Mouse (Mus musculus): ENCODE measurements around the gene Cntnap5a. TPM values are rescaled to one million over a fixed set of nuclear protein-coding genes. Genes with fewer than 3 reads are reported as not detected.

Cntnap5a gene
- polyA plus RNA-seq, 1 experiment, result 0.03 TPM

DNA sequence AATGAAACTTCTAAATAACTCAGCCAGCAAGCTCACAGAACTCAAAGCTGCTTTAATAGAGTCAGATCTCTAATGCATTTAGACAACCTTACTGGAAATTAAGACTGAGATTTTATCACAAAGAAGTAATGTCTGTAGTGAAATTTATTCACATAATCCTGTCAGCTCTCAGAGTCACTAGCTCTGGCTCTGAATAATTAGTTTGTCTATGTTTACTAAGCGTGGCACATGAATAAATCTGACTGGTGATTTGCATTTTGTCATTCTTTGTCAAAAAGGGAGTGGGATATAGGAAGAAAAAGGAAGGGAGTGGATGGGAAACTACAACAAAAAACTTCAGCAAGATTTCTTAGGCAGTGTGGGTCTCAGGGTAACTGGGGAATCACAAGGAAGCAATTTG lies 351.3 kb downstream of the Cntnap5a start:
- Histone ChIP-seq H3K4me3 (ENCODE audit: control insufficient read depth, insufficient read depth, low read length) (no peak overlapping the region), H3K4me1 (replicated peaks; ENCODE audit: control insufficient read depth, insufficient read depth, low read length) (no peaks in the 10 kb centered on the region), H3K36me3 (ENCODE audit: control insufficient read depth, insufficient read depth, low read length) (no peaks in the 10 kb centered on the region), H3K27me3 (ENCODE audit: control insufficient read depth, insufficient read depth, low read length) (no peaks in the 10 kb centered on the region), H3K27ac (ENCODE audit: control insufficient read depth, insufficient read depth, low read length) (no peak overlapping the region)
- 57% methylated on average over 1 of the region's 1 CpGs for WGBS
- DNase-seq, result no peak
- TF ChIP-seq POLR2A (IDR thresholded peaks at IDR 0.05; ENCODE audit: control insufficient read depth, extremely low read depth, insufficient read depth, low read length, poor library complexity), result no peak

DNA sequence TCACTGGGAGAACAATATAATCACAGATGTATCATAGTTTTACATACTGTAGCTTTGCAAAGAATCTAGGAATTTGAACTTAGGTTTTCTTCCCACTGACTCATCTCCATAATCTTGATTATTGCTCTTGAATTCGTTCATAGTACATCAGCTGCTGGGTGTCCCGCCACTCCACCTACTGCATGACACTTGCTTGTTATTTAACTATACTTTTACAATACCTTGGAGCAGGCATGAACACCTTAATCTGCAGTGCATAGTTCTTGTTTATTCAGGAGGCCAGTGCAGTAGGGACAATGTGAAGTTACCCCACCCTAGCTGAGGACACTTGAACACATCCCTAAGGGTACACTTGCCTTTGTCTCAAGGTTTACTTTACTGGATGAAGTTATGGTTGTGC lies 352.3 kb downstream of the Cntnap5a start:
- no peak for TF ChIP-seq CTCF (IDR thresholded peaks at IDR 0.05; ENCODE audit: borderline replicate concordance, control insufficient read depth, extremely low read depth, insufficient read depth, low read length, poor library complexity)
- no peak for TF ChIP-seq POLR2A (IDR thresholded peaks at IDR 0.05; ENCODE audit: control insufficient read depth, extremely low read depth, insufficient read depth, low read length, poor library complexity)
- 83% methylated on average over 2 of the region's 2 CpGs for WGBS
- no peak for DNase-seq

DNA sequence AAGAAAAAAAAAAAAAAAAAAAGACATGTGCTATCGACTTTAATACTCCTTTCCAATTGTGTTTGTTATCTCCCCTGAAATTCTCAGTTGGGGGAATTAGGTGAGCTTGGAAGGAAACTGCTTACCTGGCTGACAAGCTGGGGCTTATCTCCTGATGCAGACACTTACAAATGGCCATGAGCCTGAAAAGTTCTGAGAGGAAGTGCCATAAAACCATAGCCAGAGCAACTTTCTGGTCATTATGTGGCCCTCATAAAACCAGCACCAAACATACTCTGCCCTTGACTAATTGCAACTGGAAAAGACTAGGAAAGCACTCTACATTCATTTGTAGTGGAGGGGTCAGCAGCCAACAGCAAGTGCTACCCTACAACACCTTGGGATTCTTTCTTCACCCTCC lies 359.5 kb downstream of the Cntnap5a start:
- H3K27me3 ChIP-seq (ENCODE audit: control insufficient read depth, insufficient read depth, low read length), result no peaks in the 10 kb centered on the region
- H3K36me3 ChIP-seq (ENCODE audit: control insufficient read depth, insufficient read depth, low read length), result no peaks in the 10 kb centered on the region
- no peaks in the 10 kb centered on the region for H3K4me1 ChIP-seq (replicated peaks; ENCODE audit: control insufficient read depth, insufficient read depth, low read length)
- no peak overlapping the region for H3K27ac ChIP-seq (ENCODE audit: control insufficient read depth, insufficient read depth, low read length)
- 6% methylated on average over 1 of the region's 1 CpGs for WGBS
- TF ChIP-seq POLR2A (IDR thresholded peaks at IDR 0.05; ENCODE audit: control insufficient read depth, extremely low read depth, insufficient read depth, low read length, poor library complexity), result no peak
- no peak for TF ChIP-seq CTCF (IDR thresholded peaks at IDR 0.05; ENCODE audit: borderline replicate concordance, control insufficient read depth, extremely low read depth, insufficient read depth, low read length, poor library complexity)
- H3K4me3 ChIP-seq (ENCODE audit: control insufficient read depth, insufficient read depth, low read length), result no peak overlapping the region
- DNase-seq, result no peak

More for the DNA sequence above, 352.3 kb downstream of the Cntnap5a start:
- Histone ChIP-seq H3K27ac (ENCODE audit: control insufficient read depth, insufficient read depth, low read length) (no peak overlapping the region), H3K4me3 (ENCODE audit: control insufficient read depth, insufficient read depth, low read length) (no peak overlapping the region), H3K27me3 (ENCODE audit: control insufficient read depth, insufficient read depth, low read length) (no peaks in the 10 kb centered on the region), H3K36me3 (ENCODE audit: control insufficient read depth, insufficient read depth, low read length) (no peaks in the 10 kb centered on the region), H3K4me1 (replicated peaks; ENCODE audit: control insufficient read depth, insufficient read depth, low read length) (no peaks in the 10 kb centered on the region)

DNA sequence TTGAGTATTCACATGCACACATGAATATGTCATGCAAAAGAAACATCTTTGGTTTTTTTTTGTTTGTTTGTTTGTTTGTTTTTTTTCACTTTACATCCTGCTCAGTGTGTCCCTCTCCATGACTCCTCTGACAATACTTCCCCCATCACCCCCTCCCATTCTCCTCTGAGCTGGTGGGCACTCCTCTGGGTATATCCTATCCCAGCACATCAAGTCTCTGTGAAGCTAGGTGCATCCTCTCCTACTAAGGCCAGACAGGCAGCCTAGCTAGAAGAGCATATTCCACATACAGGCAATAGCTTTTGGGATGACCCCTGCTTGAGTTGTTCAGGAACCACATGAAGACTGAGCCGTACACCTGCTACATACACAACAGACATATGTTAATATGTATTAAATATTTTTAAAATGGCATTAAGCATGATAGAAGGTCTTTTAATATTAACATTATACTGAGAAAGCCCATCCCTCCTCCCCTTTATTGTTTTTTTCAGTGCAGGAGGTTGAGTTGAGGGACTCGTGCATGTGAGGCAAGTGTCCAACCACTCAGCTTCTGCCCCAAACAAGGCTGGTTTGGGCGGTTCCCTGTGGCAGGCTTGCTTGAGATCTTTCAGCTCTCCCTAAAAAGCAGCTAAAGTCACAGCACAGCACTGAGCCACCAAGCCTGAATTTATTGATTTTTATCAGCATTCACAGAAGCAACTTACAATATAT lies 422.6 kb downstream of the Cntnap5a start:
- TF ChIP-seq CTCF (IDR thresholded peaks at IDR 0.05; ENCODE audit: borderline replicate concordance, control insufficient read depth, extremely low read depth, insufficient read depth, low read length, poor library complexity) (no peak), POLR2A (IDR thresholded peaks at IDR 0.05; ENCODE audit: control insufficient read depth, extremely low read depth, insufficient read depth, low read length, poor library complexity) (no peak)
- no peaks in the 10 kb centered on the region for H3K27me3 ChIP-seq (ENCODE audit: control insufficient read depth, insufficient read depth, low read length)
- WGBS, result 85% methylated on average over 3 of the region's 3 CpGs
- DNase-seq, result no peak
- no peaks in the 10 kb centered on the region for H3K36me3 ChIP-seq (ENCODE audit: control insufficient read depth, insufficient read depth, low read length)
- H3K4me3 ChIP-seq (ENCODE audit: control insufficient read depth, insufficient read depth, low read length), result no peak overlapping the region
- no peaks in the 10 kb centered on the region for H3K4me1 ChIP-seq (replicated peaks; ENCODE audit: control insufficient read depth, insufficient read depth, low read length)
- no peak overlapping the region for H3K27ac ChIP-seq (ENCODE audit: control insufficient read depth, insufficient read depth, low read length)

DNA sequence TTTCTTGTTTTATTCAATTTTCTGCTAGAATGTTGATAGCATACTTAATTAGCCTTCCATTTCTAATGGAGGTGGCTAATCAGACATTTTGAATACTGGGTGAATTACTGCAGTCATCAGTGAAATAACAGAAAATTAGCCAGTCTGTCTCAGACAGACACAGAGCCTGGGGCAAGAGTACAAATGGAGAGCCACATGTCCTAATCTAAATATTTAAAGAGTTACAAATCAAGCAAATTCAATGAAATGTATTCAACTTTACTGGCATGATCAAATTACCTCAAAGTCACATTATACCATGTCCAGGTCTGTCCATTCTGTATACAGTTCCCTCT lies 423.1 kb downstream of the Cntnap5a start:
- Histone ChIP-seq H3K4me1 (replicated peaks; ENCODE audit: control insufficient read depth, insufficient read depth, low read length) (no peaks in the 10 kb centered on the region), H3K36me3 (ENCODE audit: control insufficient read depth, insufficient read depth, low read length) (no peaks in the 10 kb centered on the region), H3K27ac (ENCODE audit: control insufficient read depth, insufficient read depth, low read length) (no peak overlapping the region), H3K27me3 (ENCODE audit: control insufficient read depth, insufficient read depth, low read length) (no peaks in the 10 kb centered on the region), H3K4me3 (ENCODE audit: control insufficient read depth, insufficient read depth, low read length) (no peak overlapping the region)
- no peak for DNase-seq
- TF ChIP-seq POLR2A (IDR thresholded peaks at IDR 0.05; ENCODE audit: control insufficient read depth, extremely low read depth, insufficient read depth, low read length, poor library complexity) (no peak), CTCF (IDR thresholded peaks at IDR 0.05; ENCODE audit: borderline replicate concordance, control insufficient read depth, extremely low read depth, insufficient read depth, low read length, poor library complexity) (no peak)

DNA sequence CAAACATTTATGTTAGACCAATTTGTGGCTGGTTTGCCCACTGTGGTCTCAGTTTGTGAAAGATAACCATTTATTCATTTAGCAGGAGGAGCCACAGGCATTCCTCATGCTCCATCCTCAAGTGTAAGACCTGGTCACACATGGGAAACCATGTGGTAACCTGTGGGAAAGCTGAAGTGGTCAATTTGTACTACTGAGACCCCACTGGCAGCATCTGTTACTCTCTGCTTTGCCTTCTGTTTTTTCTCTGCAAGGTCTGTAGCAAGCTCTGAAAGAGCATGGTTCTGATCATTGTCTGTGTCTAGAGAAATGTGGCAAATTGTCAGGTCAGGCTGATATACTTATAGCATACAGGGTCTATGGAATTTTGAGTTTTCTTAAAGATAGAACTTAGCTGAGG lies 423.8 kb downstream of the Cntnap5a start:
- Histone ChIP-seq H3K36me3 (ENCODE audit: control insufficient read depth, insufficient read depth, low read length) (no peaks in the 10 kb centered on the region), H3K4me3 (ENCODE audit: control insufficient read depth, insufficient read depth, low read length) (no peak overlapping the region), H3K27me3 (ENCODE audit: control insufficient read depth, insufficient read depth, low read length) (no peaks in the 10 kb centered on the region), H3K4me1 (replicated peaks; ENCODE audit: control insufficient read depth, insufficient read depth, low read length) (no peaks in the 10 kb centered on the region), H3K27ac (ENCODE audit: control insufficient read depth, insufficient read depth, low read length) (no peak overlapping the region)
- no peak for DNase-seq
- TF ChIP-seq POLR2A (IDR thresholded peaks at IDR 0.05; ENCODE audit: control insufficient read depth, extremely low read depth, insufficient read depth, low read length, poor library complexity) (no peak), CTCF (IDR thresholded peaks at IDR 0.05; ENCODE audit: borderline replicate concordance, control insufficient read depth, extremely low read depth, insufficient read depth, low read length, poor library complexity) (no peak)

DNA sequence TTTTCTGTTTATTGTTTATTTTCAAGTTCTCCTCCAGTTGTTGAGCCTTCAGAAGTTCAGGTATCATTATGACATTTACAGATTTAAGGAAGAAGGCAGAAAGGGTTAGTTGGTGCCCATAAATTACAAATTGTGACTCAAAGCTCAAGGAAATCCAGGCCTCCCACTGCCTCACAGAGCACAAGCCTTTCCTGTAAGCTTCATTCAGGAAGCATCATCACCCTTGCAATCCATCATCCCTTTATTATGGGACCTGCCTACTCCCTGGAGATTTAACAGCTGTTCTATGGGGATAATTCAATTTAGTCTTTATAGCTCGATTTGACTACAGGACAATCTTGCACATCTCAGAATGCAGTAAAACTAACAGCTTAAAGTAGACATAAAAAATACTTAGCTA lies 441.2 kb downstream of the Cntnap5a start:
- no peak for TF ChIP-seq POLR2A (IDR thresholded peaks at IDR 0.05; ENCODE audit: control insufficient read depth, extremely low read depth, insufficient read depth, low read length, poor library complexity)
- no peak for TF ChIP-seq CTCF (IDR thresholded peaks at IDR 0.05; ENCODE audit: borderline replicate concordance, control insufficient read depth, extremely low read depth, insufficient read depth, low read length, poor library complexity)
- no peak for DNase-seq
- Histone ChIP-seq H3K4me1 (replicated peaks; ENCODE audit: control insufficient read depth, insufficient read depth, low read length) (no peaks in the 10 kb centered on the region), H3K36me3 (ENCODE audit: control insufficient read depth, insufficient read depth, low read length) (no peaks in the 10 kb centered on the region), H3K27me3 (ENCODE audit: control insufficient read depth, insufficient read depth, low read length) (no peaks in the 10 kb centered on the region), H3K27ac (ENCODE audit: control insufficient read depth, insufficient read depth, low read length) (no peak overlapping the region), H3K4me3 (ENCODE audit: control insufficient read depth, insufficient read depth, low read length) (no peak overlapping the region)
- 53% methylated on average over 1 of the region's 1 CpGs for WGBS

Measured in thymus, adult 2 months (tissue).